Mouse (Mus musculus) limb, embryonic 13.5 days (tissue): ENCODE measurements at regions not wholly inside any gene's neighbourhood (a gene's known extent, or its start where the extent isn't known, plus 50 kb on each side); places are given as distances from the start of the nearest gene placed in this dataset.
"Not testable (repeated sequence)": the region's sequence is repeated elsewhere in the genome, so short reads cannot be mapped to it uniquely, and the experiment has no call there.

Experiments
- ATAC-seq: fragments of 200-750 bp; cut with Nextera tagmentation; 2 replicates; pipeline ENCODE4 v1.8.0; 2017; ENCODE audit warnings: low read depth, moderate number of reproducible peaks, moderate TSS enrichment; ENCODE audit not compliant: low FRiP score
- H3K27ac ChIP-seq: fragments of 300-500 bp; sonication (generic); 2 replicates; pipeline ENCODE4 v1.5.1; 2015; ENCODE audit warnings: inconsistent platforms, mild to moderate bottlenecking, moderate library complexity
- H3K27me3 ChIP-seq: fragments of 300-500 bp; sonication (generic); 2 replicates; pipeline ENCODE4 v1.6.1; 2015; ENCODE audit warnings: mild to moderate bottlenecking, inconsistent platforms
- H3K36me3 ChIP-seq: fragments of 300-500 bp; sonication (generic); 2 replicates; pipeline ENCODE4 v1.6.1; 2015; ENCODE audit warnings: inconsistent platforms, mild to moderate bottlenecking, moderate library complexity
- H3K4me1 ChIP-seq: fragments of 300-500 bp; sonication (generic); 2 replicates; pipeline ENCODE4 v1.6.1; 2015; ENCODE audit warnings: inconsistent platforms
- H3K4me2 ChIP-seq: fragments of 300-500 bp; sonication (generic); replicated peaks from 2 replicates; pipeline ENCODE4 v1.6.1; 2015; ENCODE audit warnings: inconsistent platforms, mild to moderate bottlenecking, moderate library complexity
- H3K4me3 ChIP-seq: fragments of 300-500 bp; sonication (generic); 2 replicates; pipeline ENCODE4 v1.5.1; 2015; ENCODE audit warnings: moderate library complexity, mild to moderate bottlenecking, inconsistent platforms
- H3K9ac ChIP-seq: fragments of 300-500 bp; sonication (generic); 2 replicates; pipeline ENCODE4 v1.6.1; 2015; ENCODE audit warnings: mild to moderate bottlenecking, inconsistent platforms
- H3K9me3 ChIP-seq: fragments of 300-500 bp; sonication (generic); 2 replicates; pipeline ENCODE4 v1.6.1; 2016; ENCODE audit warnings: inconsistent platforms
- WGBS: fragments of 180-500 bp; shearing (Covaris S2); methylation state at CpG from one replicate; pipeline ENCODE4 v1.1.7; 2015; 5-methylcytosine and 5-hydroxymethylcytosine counted together

DNA sequence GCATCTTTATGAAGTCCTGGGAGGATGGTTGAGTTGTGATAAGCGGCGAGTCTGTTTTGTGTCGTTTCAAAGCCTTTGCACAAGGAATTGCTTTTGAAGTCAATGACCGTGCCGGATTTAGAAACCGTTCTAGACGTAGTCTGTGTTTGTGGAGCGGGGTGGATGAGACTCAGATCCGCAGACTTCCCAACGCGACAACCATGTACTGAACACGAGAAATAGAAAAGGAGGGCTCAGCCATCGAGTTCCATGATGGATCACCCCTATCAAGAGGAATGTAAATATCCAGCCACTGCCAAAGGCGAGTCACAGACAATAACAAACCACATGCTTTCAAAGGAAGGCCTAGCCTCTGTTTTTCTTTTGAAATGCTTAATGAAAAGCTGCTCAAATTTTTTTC is 120.5 kb downstream of the Mterf1b start:
- Histone ChIP-seq H3K36me3 (no peaks in the 10 kb centered on the region), H3K9ac (no peak overlapping the region), H3K4me1 (peaks cover 17% of the 10 kb centered on the region), H3K27me3 (no peaks in the 10 kb centered on the region), H3K4me2 (no peak overlapping the region), H3K27ac (no peak overlapping the region), H3K4me3 (no peak overlapping the region), H3K9me3 (no peaks in the 10 kb centered on the region)
- no peak for ATAC-seq
- 78% methylated on average over 14 of the region's 14 CpGs for WGBS

DNA sequence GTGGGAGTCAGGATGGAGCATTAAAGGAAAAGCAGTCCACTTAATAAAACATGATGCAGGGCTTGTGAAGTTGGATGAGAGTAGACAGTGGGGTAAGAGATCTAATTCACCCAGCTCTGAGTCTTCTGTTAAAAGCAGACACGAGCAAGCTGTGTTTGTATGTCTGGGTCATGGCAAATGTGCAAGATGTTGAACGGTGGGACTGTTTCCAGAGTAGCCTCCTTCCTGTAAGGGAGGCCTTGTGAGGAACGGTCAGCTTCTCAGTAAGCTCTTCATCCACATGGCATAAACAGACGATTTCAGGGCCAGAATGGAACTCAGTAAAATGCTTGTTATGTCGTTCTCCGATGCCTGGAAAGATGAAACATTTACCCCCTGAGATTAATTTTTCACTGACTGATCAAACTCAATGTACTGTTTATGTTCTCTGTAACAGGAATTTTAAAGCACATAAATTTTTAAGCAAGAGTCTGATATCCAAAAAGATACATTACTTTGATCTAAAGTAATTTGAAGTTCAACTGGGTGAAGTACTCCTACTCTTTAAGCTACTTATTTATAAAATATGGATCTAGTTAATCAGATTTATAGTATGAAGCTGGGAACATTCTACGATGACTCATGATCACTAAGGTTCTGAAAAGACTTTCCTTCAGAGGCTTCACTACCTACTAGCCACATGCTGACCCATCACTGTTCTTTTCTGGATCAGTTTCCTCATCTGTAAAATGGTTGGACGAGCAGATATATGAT is 130.6 kb downstream of the Mterf1b start:
- Histone ChIP-seq H3K9me3 (0 out of 2 replicates have a peak, but pooled peaks cover 6% of the 10 kb centered on the region), H3K27me3 (no peaks in the 10 kb centered on the region), H3K9ac (no peak overlapping the region), H3K4me1 (peaks cover 3% of the 10 kb centered on the region), H3K27ac (no peak overlapping the region), H3K4me3 (no peak overlapping the region), H3K36me3 (no peaks in the 10 kb centered on the region), H3K4me2 (no peak overlapping the region)
- ATAC-seq, result no peak
- 74% methylated on average over 8 of the region's 8 CpGs for WGBS

DNA sequence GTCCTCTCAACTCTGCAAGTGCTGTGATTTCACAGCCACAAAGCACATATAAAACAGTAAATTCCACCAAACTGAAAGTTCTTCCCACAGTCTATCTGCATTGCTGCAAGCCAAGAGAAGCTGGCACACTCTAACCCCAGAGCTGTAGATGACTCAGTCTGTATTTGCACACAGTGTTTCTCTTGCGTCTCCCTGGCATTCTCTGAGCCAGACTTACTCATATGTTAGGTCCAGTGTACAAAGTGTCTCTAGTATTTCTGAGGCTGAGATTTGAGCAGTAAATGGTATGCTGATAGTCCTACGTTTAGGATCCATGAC is 131.2 kb downstream of the Mterf1b start:
- Histone ChIP-seq H3K9me3 (0 out of 2 replicates have a peak, but pooled peaks cover 6% of the 10 kb centered on the region), H3K27ac (no peak overlapping the region), H3K27me3 (no peaks in the 10 kb centered on the region), H3K4me3 (no peak overlapping the region), H3K4me1 (peaks cover 3% of the 10 kb centered on the region), H3K36me3 (no peaks in the 10 kb centered on the region), H3K9ac (no peak overlapping the region), H3K4me2 (no peak overlapping the region)
- ATAC-seq, result no peak
- 91% methylated on average over 2 of the region's 2 CpGs for WGBS

DNA sequence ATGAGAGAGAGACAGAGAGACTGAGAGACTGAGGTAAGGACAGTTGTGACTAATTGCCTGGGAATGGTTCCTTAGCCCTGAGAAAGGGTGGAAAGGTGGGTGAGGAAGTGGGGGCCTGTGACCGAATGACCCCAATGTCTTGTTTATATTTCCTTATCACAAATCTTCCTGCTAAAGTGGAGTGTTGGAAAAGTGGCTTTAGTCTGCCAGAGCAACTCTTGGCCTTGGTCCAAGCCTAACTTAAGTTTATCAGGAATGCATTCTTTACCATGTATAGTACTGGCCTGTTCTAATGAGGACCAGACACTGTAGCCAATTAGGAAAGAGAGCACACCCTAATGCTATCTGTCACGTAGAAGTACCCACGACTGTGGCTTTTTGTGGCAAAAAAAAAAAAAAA is 133.6 kb downstream of the Mterf1b start:
- Histone ChIP-seq H3K4me3 (no peak overlapping the region), H3K4me1 (peaks cover 3% of the 10 kb centered on the region), H3K9me3 (no peaks in the 10 kb centered on the region), H3K36me3 (no peaks in the 10 kb centered on the region), H3K9ac (no peak overlapping the region), H3K4me2 (no peak overlapping the region), H3K27me3 (no peaks in the 10 kb centered on the region), H3K27ac (no peak overlapping the region)
- peak; percentile 66; the same call in 1 of the 2 replicates for ATAC-seq
- 2% methylated on average over 3 of the region's 3 CpGs for WGBS

DNA sequence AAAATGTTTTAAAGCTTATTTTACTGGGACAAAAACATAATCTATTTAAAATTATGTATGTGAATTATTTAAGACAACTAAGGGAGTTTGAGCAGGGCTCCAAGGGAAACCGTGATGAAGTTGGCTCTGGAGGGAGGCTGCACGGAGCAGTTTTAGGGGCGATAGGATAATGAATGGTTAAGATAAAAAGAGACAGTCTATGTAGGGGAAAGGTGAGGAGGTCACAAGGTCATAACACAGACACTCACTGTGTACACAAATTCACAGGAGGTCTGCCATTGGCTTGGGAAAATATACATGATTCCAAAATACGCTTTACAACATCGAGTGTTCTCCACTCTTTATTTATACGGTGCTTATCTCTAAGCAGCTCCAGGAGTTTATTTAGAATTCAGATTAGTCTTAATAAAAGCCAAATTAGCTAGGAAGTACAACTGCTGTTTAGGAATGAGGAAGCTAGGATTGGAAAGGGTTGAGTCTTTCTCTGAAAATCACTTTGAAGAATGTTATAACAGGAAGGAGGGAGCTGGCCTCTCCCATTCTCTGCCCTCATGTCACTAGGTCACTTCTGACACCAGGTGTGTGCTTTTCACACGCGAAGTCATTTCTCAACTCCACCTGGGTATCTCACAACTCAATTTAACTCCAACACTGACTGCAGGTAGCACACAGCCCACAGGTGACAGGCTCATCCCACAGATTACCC is 134.3 kb downstream of the Mterf1b start:
- Histone ChIP-seq H3K9me3 (no peaks in the 10 kb centered on the region), H3K27ac (no peak overlapping the region), H3K4me2 (no peak overlapping the region), H3K36me3 (no peaks in the 10 kb centered on the region), H3K27me3 (no peaks in the 10 kb centered on the region), H3K9ac (no peak overlapping the region), H3K4me3 (no peak overlapping the region), H3K4me1 (peaks cover 3% of the 10 kb centered on the region)
- ATAC-seq, result no peak
- WGBS, result 25% methylated on average over 8 of the region's 8 CpGs

DNA sequence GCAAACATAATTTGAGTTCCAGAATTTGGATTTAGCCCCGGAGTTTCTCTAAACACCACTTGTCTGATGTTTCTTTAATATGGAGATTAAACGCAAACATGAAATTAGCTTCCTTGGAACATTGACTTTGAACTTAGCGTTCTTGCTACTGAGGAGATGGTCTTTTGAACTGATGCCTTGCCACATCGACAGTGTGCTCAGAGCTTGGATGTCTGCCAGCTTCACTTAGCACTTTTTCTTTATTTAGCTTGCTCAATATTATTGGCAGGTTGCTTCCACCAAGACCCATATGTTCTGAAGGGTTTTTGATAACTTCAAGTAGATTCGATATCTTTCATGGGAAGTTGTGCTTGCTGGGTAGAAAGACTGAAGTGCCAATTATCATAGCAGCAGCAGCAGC is 143.5 kb downstream of the Mterf1b start:
- no peak for ATAC-seq
- no peaks in the 10 kb centered on the region for H3K27me3 ChIP-seq
- H3K9me3 ChIP-seq, result no peaks in the 10 kb centered on the region
- H3K4me3 ChIP-seq, result no peak overlapping the region
- H3K4me2 ChIP-seq, result no peak overlapping the region
- 74% methylated on average over 5 of the region's 5 CpGs for WGBS
- no peak overlapping the region for H3K9ac ChIP-seq
- no peaks in the 10 kb centered on the region for H3K36me3 ChIP-seq
- H3K4me1 ChIP-seq, result no peaks in the 10 kb centered on the region
- H3K27ac ChIP-seq, result no peak overlapping the region

DNA sequence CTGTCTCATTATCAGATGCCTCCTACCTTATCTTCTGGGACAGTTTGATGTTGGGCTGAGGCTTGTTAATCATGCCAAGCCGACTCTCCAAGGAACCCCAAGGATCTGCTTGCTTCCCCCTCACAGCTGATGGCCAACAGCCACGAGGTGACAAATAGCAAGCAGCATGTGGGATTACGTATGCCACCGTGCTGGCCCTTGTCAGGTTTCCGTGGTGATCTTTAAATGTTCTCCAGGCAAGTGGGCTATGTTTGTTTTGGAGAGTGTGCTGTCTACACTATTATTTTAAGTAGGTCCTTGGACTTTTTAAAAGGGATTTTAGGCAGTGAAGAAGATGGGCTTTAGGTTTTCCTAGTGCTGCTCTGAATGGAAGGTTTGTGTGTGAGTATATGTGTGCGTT is 149.8 kb downstream of the Mterf1b start:
- no peak for ATAC-seq
- Histone ChIP-seq H3K9ac (no peak overlapping the region), H3K4me1 (no peaks in the 10 kb centered on the region), H3K27me3 (no peaks in the 10 kb centered on the region), H3K4me2 (no peak overlapping the region), H3K4me3 (no peak overlapping the region), H3K9me3 (no peaks in the 10 kb centered on the region), H3K27ac (no peak overlapping the region), H3K36me3 (no peaks in the 10 kb centered on the region)
- 29% methylated on average over 6 of the region's 6 CpGs for WGBS

DNA sequence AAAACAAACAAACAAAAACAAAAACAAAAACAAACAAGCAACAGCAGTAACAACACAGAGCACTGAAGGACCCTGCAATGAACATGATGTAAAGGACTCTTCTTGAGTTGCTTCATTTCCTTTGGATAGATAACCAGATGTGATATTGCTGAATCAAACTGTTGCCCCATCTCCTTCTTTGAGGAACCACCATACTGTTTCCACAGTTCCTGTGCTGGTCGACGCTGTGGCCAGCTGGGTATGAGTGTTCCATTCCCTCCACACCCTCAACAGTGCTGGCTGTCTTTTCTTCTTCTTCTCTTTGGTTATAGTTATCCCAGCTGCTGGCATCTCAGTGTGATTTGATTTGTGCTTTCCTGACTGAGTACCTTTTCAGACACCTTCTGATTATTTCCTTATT is 152.3 kb downstream of the Mterf1b start:
- Histone ChIP-seq H3K36me3 (no peaks in the 10 kb centered on the region), H3K27ac (no peak overlapping the region), H3K9me3 (no peaks in the 10 kb centered on the region), H3K4me3 (no peak overlapping the region), H3K9ac (no peak overlapping the region), H3K4me2 (no peak overlapping the region), H3K27me3 (no peaks in the 10 kb centered on the region), H3K4me1 (no peaks in the 10 kb centered on the region)
- ATAC-seq, result no peak
- 85% methylated on average over 2 of the region's 2 CpGs for WGBS

DNA sequence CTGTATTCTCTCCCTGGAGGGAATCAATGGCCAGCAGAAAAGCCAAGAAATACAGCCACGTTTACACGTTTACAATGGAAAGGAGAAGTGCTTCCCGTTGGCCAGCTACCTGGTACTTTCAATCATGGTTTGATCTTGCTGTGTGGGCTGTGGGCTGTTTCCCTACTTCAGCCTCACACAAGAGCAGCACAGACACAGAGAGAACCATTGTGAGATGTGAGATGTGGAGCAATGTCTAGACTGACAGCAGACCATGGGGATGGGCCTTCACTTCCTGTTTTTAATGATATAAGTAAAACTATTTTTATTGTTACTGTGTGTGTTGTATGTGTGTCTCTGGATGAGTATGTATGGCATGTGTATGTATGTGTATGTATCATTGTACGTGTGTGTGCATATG is 156.2 kb downstream of the Mterf1b start:
- no peaks in the 10 kb centered on the region for H3K4me1 ChIP-seq

DNA sequence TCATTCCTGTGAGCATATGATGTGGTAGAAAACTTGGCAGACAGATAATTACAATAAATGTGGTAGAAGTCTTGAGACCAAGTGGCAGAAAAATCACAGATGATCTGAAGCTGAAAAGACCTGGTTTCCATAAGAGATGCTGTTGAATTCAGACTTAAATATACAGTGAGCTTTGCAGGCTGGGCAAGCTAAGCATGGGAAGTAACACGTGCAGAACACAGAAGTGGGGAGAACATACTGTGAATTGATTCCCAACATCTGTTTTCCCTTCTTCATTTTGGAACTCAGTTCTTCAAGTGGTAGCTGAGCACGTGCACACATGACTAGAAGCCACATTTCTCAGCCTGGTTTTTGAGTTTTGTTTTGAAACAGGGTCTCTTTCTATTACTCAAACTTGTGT is 157.8 kb downstream of the Mterf1b start:
- 52% methylated on average over 2 of the region's 2 CpGs for WGBS
- Histone ChIP-seq H3K36me3 (no peaks in the 10 kb centered on the region), H3K27me3 (no peaks in the 10 kb centered on the region), H3K4me3 (no peak overlapping the region), H3K4me2 (no peak overlapping the region), H3K9ac (no peak overlapping the region), H3K27ac (no peak overlapping the region), H3K9me3 (no peaks in the 10 kb centered on the region), H3K4me1 (peaks cover 9% of the 10 kb centered on the region)
- no peak for ATAC-seq

More for the DNA sequence above, 156.2 kb downstream of the Mterf1b start:
- Histone ChIP-seq H3K36me3 (no peaks in the 10 kb centered on the region), H3K9ac (no peak overlapping the region), H3K4me3 (no peak overlapping the region), H3K27ac (no peak overlapping the region), H3K9me3 (no peaks in the 10 kb centered on the region), H3K27me3 (no peaks in the 10 kb centered on the region), H3K4me2 (no peak overlapping the region)
- WGBS, result 44% methylated on average over 4 of the region's 4 CpGs
- ATAC-seq, result no peak

DNA sequence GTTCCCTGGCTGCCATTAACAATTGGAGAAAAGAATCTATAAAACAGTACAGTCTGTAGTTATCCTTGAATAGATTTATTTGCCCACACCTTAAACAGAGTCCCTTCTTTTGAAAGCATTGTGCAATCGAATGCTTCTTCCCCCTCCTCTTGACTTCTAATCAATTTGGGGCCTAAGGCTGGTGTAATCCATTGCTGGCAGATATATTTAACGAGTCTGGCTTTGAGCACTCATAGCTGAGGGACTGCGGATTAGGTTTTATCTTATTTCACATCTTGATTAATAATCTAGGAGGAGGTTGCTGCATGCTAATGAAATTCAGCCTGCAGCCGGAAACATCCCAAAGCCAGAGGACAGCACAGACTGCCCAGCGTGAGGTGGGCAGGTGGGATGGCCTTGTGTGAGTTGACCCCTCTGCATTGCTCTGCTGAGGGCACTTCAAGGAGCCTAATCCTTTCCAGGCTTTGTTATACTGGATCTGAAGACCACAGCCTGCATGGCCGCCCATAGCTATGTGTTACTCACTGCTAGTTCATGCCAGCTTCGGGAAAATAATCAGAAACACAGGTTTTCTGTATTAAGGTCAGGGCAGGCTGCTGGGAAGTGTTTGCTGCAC is 163.6 kb downstream of the Mterf1b start:
- H3K4me3 ChIP-seq, result no peak overlapping the region
- H3K36me3 ChIP-seq, result no peaks in the 10 kb centered on the region
- no peaks in the 10 kb centered on the region for H3K27me3 ChIP-seq
- 0 out of 2 replicates have a peak, but pooled peaks have one; percentile 60 for ATAC-seq
- H3K4me2 ChIP-seq, result 0 out of 2 replicates have a peak overlapping the region, but pooled peaks have one; percentile 21
- H3K27ac ChIP-seq, result no peak overlapping the region
- no peak overlapping the region for H3K9ac ChIP-seq
- H3K4me1 ChIP-seq, result peaks cover 23% of the 10 kb centered on the region
- no peaks in the 10 kb centered on the region for H3K9me3 ChIP-seq
- 30% methylated on average over 7 of the region's 7 CpGs for WGBS

DNA sequence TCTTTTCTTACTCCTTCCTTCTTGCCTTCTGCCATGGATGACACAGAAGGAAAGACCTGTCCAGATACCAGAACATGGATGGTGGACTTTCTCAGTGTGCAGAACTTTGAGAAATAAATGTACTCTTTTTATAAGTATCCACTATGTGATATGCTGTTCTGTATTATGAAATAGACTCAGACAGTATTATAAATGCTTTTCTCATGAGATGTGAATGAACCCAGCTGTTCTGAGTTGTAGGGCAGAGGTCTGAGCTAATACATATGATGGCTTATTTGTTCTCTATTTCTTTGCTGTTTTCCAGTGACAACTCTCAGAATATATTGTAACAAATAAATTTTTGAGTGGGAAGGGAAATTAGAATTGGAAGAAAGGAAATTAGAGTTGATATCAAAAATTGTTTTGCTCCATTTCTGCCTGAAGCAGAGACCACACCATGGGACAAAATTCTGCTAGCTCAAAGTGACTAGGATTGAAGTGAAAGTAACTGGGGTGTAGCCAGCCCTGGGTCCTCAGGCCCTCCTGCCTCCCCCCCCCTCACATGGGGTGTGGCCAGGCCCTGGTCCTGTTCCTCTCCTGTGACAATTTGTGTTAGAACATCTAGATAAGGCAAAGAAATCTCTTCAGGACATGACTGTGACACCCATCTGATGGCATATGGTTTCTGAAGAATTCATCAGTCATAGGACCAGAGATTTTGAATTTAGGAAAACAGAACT is 164.5 kb downstream of the Mterf1b start:
- not testable (repeated sequence) for ATAC-seq, H3K9ac ChIP-seq, H3K4me3 ChIP-seq, H3K27me3 ChIP-seq, H3K36me3 ChIP-seq, H3K27ac ChIP-seq, H3K9me3 ChIP-seq, H3K4me2 ChIP-seq
- peaks cover 23% of the 10 kb centered on the region for H3K4me1 ChIP-seq
